ENCODE assay signal across 21 mouse cellular contexts in the genomic region with DNA sequence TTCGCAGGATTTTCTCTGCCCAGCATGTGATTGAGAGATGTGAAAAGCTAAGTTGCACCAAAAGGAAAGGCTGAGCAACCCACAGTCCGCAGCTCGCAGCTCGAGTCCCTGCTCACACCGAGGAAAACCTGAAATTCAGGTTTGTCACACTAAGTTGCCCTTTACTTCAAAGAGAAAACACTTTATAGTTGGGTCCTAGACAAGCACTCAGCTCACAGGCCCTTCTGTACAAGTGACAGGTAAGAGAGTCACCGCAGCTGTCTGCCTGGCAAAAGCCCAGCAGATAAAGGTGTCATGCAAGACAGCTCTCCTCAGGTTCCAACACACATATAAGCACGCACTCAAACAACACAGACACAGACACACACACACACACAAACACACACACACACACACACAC. TPM values are rescaled to one million over a fixed set of nuclear protein-coding genes. Genes with fewer than 3 reads are reported as not detected.
DNase-seq lines count a peak whose midpoint lies in the region; ATAC-seq and TF ChIP-seq lines count a peak whose summit lies in the region.
"Had no signal": no experiment of that assay in that cellular context is flagged by ENCODE, and none has a peak within 500 bp of the region (broad histone marks: within the 10 kb centered on the region; RNA-seq: fewer than 3 reads in every experiment).

No protein-coding gene starts in this region.

- H3K36me3 ChIP-seq in embryonic facial prominence, embryonic 12.5 days, result no peaks in the 10 kb centered on the region
- H3K36me3 ChIP-seq in embryonic facial prominence, embryonic 10.5 days (replicated peaks), result peaks cover 8% of the 10 kb centered on the region
- no peaks in the 10 kb centered on the region for H3K36me3 ChIP-seq in kidney, embryonic 15.5 days
- H3K36me3 ChIP-seq in kidney, adult 2 months (ENCODE audit: control insufficient read depth, insufficient read depth, low read length), result no peaks in the 10 kb centered on the region
- H3K36me3 ChIP-seq: G1E; heart, embryonic 15.5 days; hindbrain, embryonic 13.5 days had no signal

- no peak for TF ChIP-seq POLR2A in kidney, adult 2 months (IDR thresholded peaks at IDR 0.05; ENCODE audit: low read depth, low read length)

- no peaks in the 10 kb centered on the region for H3K9me3 ChIP-seq in embryonic facial prominence, embryonic 12.5 days
- H3K9me3 ChIP-seq in embryonic facial prominence, embryonic 10.5 days, result no peaks in the 10 kb centered on the region
- H3K9me3 ChIP-seq in kidney, embryonic 15.5 days (replicated peaks), result no peaks in the 10 kb centered on the region
- H3K9me3 ChIP-seq: G1E; heart, embryonic 15.5 days; hindbrain, embryonic 13.5 days; limb, embryonic 12.5 days; megakaryocyte, embryonic 14.5 days had no signal

- H3K4me3 ChIP-seq in embryonic facial prominence, embryonic 12.5 days, result no peak overlapping the region
- H3K4me3 ChIP-seq in embryonic facial prominence, embryonic 10.5 days, result no peak overlapping the region
- H3K4me3 ChIP-seq in kidney, embryonic 15.5 days (replicated peaks), result no peak overlapping the region
- no peak overlapping the region for H3K4me3 ChIP-seq in kidney, adult 2 months (ENCODE audit: insufficient read depth, low read depth, low read length)
- H3K4me3 ChIP-seq: heart, embryonic 15.5 days; hindbrain, embryonic 13.5 days; limb, embryonic 12.5 days had no signal

- no peak for ATAC-seq in embryonic facial prominence, embryonic 12.5 days (ENCODE audit: insufficient number of reproducible peaks, insufficient read depth, low FRiP score, low TSS enrichment)
- ATAC-seq in kidney, embryonic 15.5 days (replicated peaks; ENCODE audit: low FRiP score), result no peak
- ATAC-seq in erythroblast, adult 5-6 weeks (replicated peaks; ENCODE audit: low FRiP score, poor library complexity, severe bottlenecking), result no peak
- ATAC-seq: CD4-positive, CD25-positive, alpha-beta regulatory T cell, adult 4 months; forebrain, postnatal 0 days had no signal

- peaks cover 85% of the 10 kb centered on the region for H3K4me1 ChIP-seq in embryonic facial prominence, embryonic 12.5 days
- H3K4me1 ChIP-seq in embryonic facial prominence, embryonic 10.5 days, result peaks cover 97% of the 10 kb centered on the region
- H3K4me1 ChIP-seq in kidney, embryonic 15.5 days, result peaks cover 90% of the 10 kb centered on the region
- H3K4me1 ChIP-seq in kidney, adult 2 months (ENCODE audit: control insufficient read depth, insufficient read depth, low read length), result peaks cover 49% of the 10 kb centered on the region

- H3K9ac ChIP-seq in embryonic facial prominence, embryonic 12.5 days, result no peak overlapping the region
- no peak overlapping the region for H3K9ac ChIP-seq in kidney, embryonic 15.5 days
- H3K9ac ChIP-seq: forebrain, postnatal 0 days; heart, embryonic 15.5 days; hindbrain, embryonic 13.5 days; limb, embryonic 12.5 days; liver, embryonic 14.5 days had no signal

- WGBS in embryonic facial prominence, embryonic 12.5 days, result 69% methylated on average over 7 of the region's 7 CpGs
- WGBS in embryonic facial prominence, embryonic 10.5 days, result 75% methylated on average over 7 of the region's 7 CpGs
- 40% methylated on average over 7 of the region's 7 CpGs for WGBS in kidney, embryonic 15.5 days
- WGBS in kidney, adult 2 months, result 49% methylated on average over 7 of the region's 7 CpGs

- 0 out of 2 replicates have a peak overlapping the region, but pooled peaks have one; percentile 7 for H3K4me2 ChIP-seq in embryonic facial prominence, embryonic 12.5 days (replicated peaks)
- H3K4me2 ChIP-seq in kidney, embryonic 15.5 days, result no peak overlapping the region; the same call in 1 of the 2 replicates
- H3K4me2 ChIP-seq: limb, embryonic 12.5 days had no signal

- TF ChIP-seq CTCF in kidney, adult 2 months (conservative IDR thresholded peaks at IDR 0.05; ENCODE audit: insufficient read depth, insufficient read length, low read depth, low read length), result no peak

- no peak overlapping the region for H3K27ac ChIP-seq in embryonic facial prominence, embryonic 12.5 days
- H3K27ac ChIP-seq in embryonic facial prominence, embryonic 10.5 days (replicated peaks), result no peak overlapping the region
- H3K27ac ChIP-seq in kidney, embryonic 15.5 days, result peak overlapping the region; percentile 52
- H3K27ac ChIP-seq in kidney, adult 2 months (ENCODE audit: insufficient read depth, low read depth, low read length), result no peak overlapping the region
- H3K27ac ChIP-seq: heart, embryonic 15.5 days; hindbrain, embryonic 13.5 days; limb, embryonic 12.5 days; liver, embryonic 14.5 days had no signal

- no peaks in the 10 kb centered on the region for H3K27me3 ChIP-seq in embryonic facial prominence, embryonic 12.5 days
- no peaks in the 10 kb centered on the region for H3K27me3 ChIP-seq in embryonic facial prominence, embryonic 10.5 days (replicated peaks; ENCODE audit: low read depth, poor library complexity, severe bottlenecking)
- no peaks in the 10 kb centered on the region for H3K27me3 ChIP-seq in kidney, embryonic 15.5 days
- no peaks in the 10 kb centered on the region for H3K27me3 ChIP-seq in kidney, adult 2 months (replicated peaks; ENCODE audit: control insufficient read depth, insufficient read depth, low read length)
- H3K27me3 ChIP-seq: heart, embryonic 15.5 days; limb, embryonic 12.5 days; megakaryocyte, embryonic 14.5 days had no signal

- DNase-seq in embryonic facial prominence, embryonic 10.5 days (ENCODE audit: low spot score), result no peak
- DNase-seq in kidney, adult 2 months, result no peak
- peak; percentile 52 for DNase-seq in urinary bladder, postnatal 14 days (ENCODE audit: low spot score)
- no peak for DNase-seq in urinary bladder, postnatal 4 days (ENCODE audit: low spot score in 2 of 2)
- no peak for DNase-seq in adrenal gland, postnatal 25 days
- DNase-seq: adrenal gland, adult 8-10 months; cerebellum, adult 11-12 months; cerebellum, postnatal 36 days; forebrain, postnatal 0 days; layer of hippocampus, adult 9-11 months; thymus, postnatal 14 days had no signal

RNA-seq across cellular contexts. Expression of gene Smad3, which starts 5.2 kb away (rescaled TPM):
- polyA plus RNA-seq in embryonic facial prominence, embryonic 12.5 days (2016; fragmentation: Nextera tagmentation; extraction: Ambion mirVana), result 37.4 and 38.6 TPM in 2 replicates
- polyA plus RNA-seq in embryonic facial prominence, embryonic 10.5 days (2016; fragmentation: Nextera tagmentation; extraction: Ambion mirVana), result 23.4 and 25.5 TPM in 2 replicates
- polyA plus RNA-seq in kidney, embryonic 15.5 days (2015; fragmentation: Nextera tagmentation; extraction: Ambion mirVana), result 25.0 and 26.5 TPM in 2 replicates
- 33.5 and 37.0 TPM in 2 replicates for polyA plus RNA-seq in kidney, adult 2 months (2012; rRNA removed)
- 36.2 and 46.0 TPM in 2 replicates for total RNA-seq in adrenal gland, postnatal 25 days (2021)
- 3.5 and 14.6 TPM in 2 replicates for total RNA-seq in erythroblast, adult 5-6 weeks (2015; ENCODE audit: low replicate concordance)
- 2.7 and 2.8 TPM in 2 replicates for total RNA-seq in erythroblast, adult 5-6 weeks (2017; ENCODE audit: low replicate concordance)
